Mouse (Mus musculus) ovary, postnatal 10 days (tissue): Measurements from ENCODE around the gene Smox.

Source experiments
- DNase-seq: peaks from one replicate; pipeline ENCODE4 v3.0.0; 2022; ENCODE audit warnings: low spot score

Smox gene

DNA sequence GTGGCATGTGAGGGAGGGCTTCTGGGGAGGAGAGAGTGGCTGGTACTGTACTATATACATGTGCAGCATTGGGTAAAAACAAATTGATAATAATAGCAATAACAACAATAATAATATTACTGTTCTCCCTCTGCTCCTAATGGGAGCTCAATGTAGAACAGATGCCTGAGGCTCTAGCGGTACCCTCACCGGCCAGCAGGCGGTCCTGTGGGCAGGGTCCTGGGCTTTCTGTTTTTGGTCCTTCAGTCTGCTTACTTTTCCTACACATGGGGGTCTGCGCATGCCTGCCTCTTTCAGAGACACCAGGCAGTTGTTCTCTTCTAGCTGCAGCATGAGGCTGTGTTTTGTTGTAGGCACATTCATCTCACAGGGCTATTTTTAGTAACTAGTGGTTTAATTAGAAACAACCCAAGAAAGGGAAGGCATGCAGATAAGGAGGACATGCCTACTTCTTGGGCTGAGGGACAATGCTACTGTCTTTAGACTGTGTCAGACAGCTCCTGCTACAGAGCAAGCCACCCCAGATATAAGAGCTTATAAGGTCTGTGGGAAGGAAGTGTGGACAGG is 22.8 kb downstream of the Smox start:
- no peak for DNase-seq

DNA sequence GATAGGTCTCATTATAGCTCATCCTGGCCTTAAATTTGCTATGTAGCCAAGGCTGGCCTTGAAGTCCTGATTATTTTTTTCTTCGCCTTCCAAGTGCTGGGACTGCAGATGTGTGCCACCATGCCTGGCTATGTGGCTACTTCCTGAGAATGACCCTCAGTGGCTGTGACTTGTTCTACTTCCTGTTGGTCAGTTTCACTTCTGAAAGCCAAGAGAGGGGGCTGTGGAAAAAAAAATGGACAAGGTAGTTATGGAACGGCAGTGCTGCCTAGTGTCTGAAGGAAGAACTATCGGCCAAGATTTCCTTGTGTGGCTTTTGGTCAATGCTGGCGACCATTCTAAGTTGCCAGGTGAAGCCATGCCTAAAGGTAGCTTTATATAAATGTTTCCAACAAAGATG is 26.3 kb downstream of the Smox start:
- DNase-seq = no peak

DNA sequence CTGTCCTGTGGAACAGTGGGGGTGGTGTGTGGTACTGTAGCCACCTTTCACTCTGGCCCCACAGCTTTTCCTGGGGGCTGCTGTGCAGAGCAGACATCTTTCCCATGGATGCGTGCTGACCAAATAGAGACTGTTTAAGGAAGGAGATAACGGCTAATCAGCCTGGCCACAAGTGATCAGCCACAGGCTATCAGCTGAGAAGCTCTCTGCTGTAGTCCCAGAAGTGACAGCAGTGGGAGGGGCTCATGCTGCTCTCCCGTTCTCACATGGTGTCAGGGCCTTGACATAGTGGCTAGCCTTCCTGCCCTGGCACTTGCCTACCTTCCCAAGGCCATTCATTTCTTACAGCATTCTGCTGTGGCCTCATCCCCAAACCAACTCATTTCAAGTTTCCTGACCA is 27.5 kb downstream of the Smox start:
- no peak for DNase-seq

DNA sequence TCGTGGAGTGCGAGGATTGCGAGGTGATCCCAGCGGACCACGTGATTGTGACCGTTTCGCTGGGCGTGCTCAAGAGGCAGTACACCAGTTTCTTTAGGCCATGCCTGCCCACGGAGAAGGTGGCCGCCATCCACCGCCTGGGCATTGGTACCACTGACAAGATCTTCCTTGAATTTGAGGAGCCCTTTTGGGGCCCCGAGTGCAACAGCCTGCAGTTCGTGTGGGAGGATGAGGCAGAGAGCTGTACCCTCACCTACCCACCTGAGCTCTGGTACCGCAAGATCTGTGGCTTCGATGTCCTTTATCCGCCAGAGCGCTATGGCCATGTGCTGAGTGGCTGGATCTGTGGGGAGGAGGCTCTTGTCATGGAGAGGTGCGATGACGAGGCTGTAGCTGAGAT is 29.4 kb downstream of the Smox start:
- DNase-seq = no peak

DNA sequence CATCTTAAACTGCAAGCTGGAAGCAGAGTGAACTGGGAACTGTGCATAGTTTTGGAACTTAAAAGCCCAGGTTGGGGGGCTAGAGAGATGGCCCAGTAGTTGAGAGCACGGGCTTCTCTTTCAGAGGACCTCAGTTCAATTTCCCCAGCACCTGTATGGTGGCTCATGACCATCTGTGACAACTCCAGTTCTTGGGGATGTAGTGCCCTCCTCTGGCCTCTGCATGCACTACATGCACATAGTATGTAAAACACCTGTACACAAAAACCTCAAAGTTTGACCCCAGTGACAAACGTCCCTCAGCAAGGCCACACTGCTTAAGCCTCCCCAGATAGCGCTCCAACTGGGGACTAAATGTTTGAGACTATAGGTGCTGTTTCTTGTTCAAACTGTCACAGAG is 35.8 kb downstream of the Smox start:
- no peak for DNase-seq

DNA sequence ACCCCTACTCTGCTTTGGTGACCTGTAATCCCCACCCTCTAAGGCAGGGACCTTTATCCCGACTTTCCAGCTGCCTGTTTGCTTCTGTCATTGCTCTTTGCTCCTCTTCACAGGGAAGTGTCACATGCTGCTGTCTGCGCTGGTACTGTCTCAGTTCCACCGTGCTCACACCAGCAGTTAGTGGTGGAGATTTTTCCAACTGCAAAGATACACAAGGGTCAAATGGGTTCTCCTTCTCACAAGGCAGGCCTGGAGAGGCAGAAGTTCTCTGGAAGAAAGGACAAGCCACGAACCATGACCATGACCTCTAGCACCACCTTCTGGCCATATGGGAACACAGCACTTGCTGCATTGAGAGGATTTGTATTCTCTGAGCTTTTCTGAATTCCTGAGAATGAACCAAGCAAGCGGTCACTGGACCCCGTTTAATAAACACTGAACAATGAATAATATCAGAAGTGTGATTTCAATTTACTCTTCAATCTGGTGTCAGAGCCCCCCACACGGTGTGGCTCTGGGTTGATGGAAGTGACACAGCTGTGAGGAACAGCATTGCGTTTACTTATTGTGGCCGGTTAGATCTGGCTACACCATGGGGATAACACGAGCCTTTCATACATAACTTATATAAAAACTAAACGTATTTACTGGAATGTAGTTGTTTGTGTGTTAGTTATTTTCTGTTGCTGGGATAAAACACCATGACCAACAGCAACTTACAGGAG is 38.8 kb downstream of the Smox start:
- DNase-seq = no peak

DNA sequence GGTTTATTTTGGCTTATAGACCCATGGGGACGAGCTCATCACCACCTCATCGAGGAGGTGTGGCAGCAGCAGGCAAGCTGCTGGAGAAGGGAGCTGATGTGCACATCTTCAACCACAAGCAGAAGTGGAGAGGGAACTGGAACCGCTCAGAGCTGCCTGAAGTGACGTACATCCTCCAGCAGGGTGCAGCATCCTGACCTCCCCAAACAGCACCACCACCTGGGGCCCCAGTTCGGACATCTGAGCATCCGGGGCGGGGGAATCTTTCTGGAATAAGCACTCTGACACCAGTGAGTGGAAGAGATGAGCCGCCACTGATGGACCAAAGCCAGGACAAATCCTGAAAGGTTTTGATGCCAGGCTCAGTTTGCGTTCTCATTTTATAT is 39.3 kb downstream of the Smox start:
- DNase-seq = no peak

DNA sequence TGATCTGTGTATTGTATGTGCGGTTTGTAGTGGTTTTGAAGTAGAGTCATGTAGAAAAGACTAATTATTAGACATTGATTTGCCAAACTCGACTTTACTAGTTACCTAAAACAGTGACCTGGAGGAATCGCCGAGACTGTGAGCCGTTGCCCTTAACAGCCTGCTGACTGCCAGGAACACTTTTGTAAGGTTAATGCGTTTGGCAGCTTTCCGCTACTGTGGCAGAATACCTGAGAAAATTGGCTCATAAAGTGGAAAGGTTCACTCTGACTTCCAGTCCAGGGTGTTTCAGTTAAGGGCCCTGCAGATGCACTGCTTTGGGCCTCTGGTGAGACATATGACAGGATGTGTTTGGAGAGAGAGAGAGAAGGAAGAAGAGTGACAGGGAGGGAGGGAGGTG is 40.0 kb downstream of the Smox start:
- no peak for DNase-seq

- DNase-seq = no peak
Measured at GRCm38 (mm10) chr2:131535168-131535567, 43.9 kb downstream of the Smox start.

- no peak for DNase-seq
Measured at GRCm38 (mm10) chr2:131538341-131538740, 47.0 kb downstream of the Smox start.

- no peak for DNase-seq
Measured at GRCm38 (mm10) chr2:131539780-131540179, 48.5 kb downstream of the Smox start.

- DNase-seq = no peak
Measured at GRCm38 (mm10) chr2:131541686-131542085, 50.4 kb downstream of the Smox start.

GRCm38 (mm10) chr2:131542531-131542930 is 51.2 kb downstream of the Smox start:
- DNase-seq = no peak

GRCm38 (mm10) chr2:131545386-131546307 is 54.4 kb downstream of the Smox start:
- DNase-seq = no peak

DNA sequence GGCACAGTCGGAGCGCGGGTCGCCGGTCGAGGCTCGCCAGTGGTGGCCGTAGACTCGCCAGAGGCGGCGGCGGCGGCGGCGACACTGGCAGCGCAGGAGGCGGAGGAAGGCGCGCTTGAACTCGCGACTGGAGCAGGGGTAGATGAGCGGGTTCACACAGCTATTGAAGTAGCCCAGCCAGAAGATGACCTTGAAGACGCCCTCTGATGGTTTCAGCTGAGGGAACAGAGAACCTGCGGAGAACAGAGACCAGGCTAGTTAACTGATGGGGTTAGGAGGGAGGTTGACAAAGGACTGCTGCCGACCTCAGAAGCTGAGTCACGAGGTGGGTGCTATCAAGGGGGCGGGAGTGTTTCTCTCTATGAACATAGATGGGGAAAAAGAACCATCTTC is 55.0 kb downstream of the Smox start:
- no peak for DNase-seq

- DNase-seq = no peak
Measured at GRCm38 (mm10) chr2:131546745-131547408, 55.6 kb downstream of the Smox start.

DNA sequence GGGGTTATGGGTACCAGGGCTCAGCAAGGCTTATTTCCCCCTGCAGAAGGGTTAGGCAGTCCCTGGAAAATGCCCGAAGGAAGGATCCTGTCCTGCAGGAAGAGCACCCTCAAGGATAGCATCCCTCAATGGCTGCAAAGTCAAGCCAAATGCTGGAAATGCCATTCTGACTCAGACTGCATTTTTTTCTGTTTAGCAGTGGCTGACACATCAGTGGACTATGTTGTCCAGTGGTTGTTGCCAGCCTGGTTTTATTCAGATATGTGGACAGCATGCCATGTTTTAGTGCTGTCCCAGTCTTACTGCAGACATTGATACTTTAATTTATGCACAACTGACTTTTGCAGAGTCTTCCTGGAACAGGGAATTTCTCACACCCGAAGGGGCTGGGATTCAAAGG is 57.0 kb downstream of the Smox start:
- DNase-seq = no peak

DNA sequence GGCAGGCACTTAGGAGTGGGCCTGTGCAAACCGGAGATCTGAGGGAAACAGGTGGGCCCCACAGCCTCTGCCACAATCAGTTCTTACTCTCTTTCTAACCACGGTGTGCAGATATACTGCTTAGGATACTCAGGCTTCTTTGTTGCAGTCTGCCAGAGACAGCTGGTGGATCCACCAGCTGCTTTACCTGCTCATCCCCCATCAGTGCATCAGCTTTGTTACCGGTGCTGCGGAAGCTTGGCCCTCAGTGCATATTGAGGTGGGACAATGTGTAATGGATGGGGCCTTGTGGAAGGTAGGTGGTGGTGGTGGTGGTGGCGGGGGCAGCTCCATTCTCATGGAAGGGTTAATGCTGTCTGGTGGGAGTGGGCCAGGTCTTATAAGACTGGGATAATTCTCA is 57.8 kb downstream of the Smox start:
- DNase-seq = no peak

- DNase-seq = no peak
Measured at GRCm38 (mm10) chr2:131550474-131550873, 59.2 kb downstream of the Smox start.

- DNase-seq = no peak
Measured at GRCm38 (mm10) chr2:131550906-131551305, 59.6 kb downstream of the Smox start.

GRCm38 (mm10) chr2:131551701-131552620 is 60.7 kb downstream of the Smox start:
- DNase-seq = no peak
